Mouse (Mus musculus) intestine, postnatal 0 days (tissue): ENCODE measurements around the gene AI467606. TPM values are rescaled to one million over a fixed set of nuclear protein-coding genes. Genes with fewer than 3 reads are reported as not detected.

Experiments
- ATAC-seq: fragments of 200-750 bp; cut with Nextera tagmentation; 2 replicates; pipeline ENCODE4 v1.8.0; 2017; ENCODE audit warnings: mild to moderate bottlenecking, moderate TSS enrichment, moderate library complexity
- H3K27ac ChIP-seq: fragments of 300-500 bp; sonication (generic); 2 replicates; pipeline ENCODE4 v1.5.1; 2014; ENCODE audit warnings: mild to moderate bottlenecking, low read depth, low read length, moderate library complexity
- H3K27me3 ChIP-seq: fragments of 300-500 bp; sonication (generic); replicated peaks from 2 replicates; pipeline ENCODE4 v1.6.1; 2014; ENCODE audit warnings: low read length, mixed read lengths; ENCODE audit not compliant: control insufficient read depth, insufficient read depth
- H3K36me3 ChIP-seq: fragments of 300-500 bp; sonication (generic); 2 replicates; pipeline ENCODE4 v1.6.1; 2014; ENCODE audit warnings: mild to moderate bottlenecking, moderate library complexity; ENCODE audit not compliant: control insufficient read depth, insufficient read depth
- H3K4me1 ChIP-seq: fragments of 300-500 bp; sonication (generic); replicated peaks from 2 replicates; pipeline ENCODE4 v1.6.1; 2014; ENCODE audit warnings: antibody characterized with exemption, low read length, mixed read lengths; ENCODE audit not compliant: control insufficient read depth, insufficient read depth
- H3K4me2 ChIP-seq: fragments of 300-500 bp; sonication (generic); replicated peaks from 2 replicates; pipeline ENCODE4 v1.6.1; 2014; ENCODE audit warnings: low read depth, mild to moderate bottlenecking, moderate library complexity
- H3K4me3 ChIP-seq: fragments of 300-500 bp; sonication (generic); 2 replicates; pipeline ENCODE4 v1.5.1; 2014; ENCODE audit warnings: low read depth, low read length
- H3K9ac ChIP-seq: fragments of 300-500 bp; sonication (generic); 2 replicates; pipeline ENCODE4 v1.6.1; 2014; ENCODE audit warnings: mild to moderate bottlenecking, low read depth, low read length
- H3K9me3 ChIP-seq: fragments of 300-500 bp; sonication (generic); 2 replicates; pipeline ENCODE4 v1.6.1; 2016; ENCODE audit warnings: mixed run types; ENCODE audit not compliant: control insufficient read depth
- CTCF ChIP-seq: sonication (generic); IDR thresholded peaks from 2 replicates; pipeline ENCODE4 v1.5.1; 2016; ENCODE audit warnings: low read depth, mild to moderate bottlenecking, control low read depth, antibody characterized with exemption, moderate library complexity
- WGBS: fragments of 180-500 bp; shearing (Covaris S2); extraction: QIAGEN DNeasy Blood & Tissue Kit; methylation state at CpG from one replicate; pipeline ENCODE4 v1.1.7; 2014; 5-methylcytosine and 5-hydroxymethylcytosine counted together
- polyA plus RNA-seq: library from polyadenylated mRNA; unstranded; fragments of >200 nt; fragmentation: Nextera tagmentation; extraction: Ambion mirVana; gene quantifications from 2 replicates; pipeline ENCODE4 v1.2.1, GENCODE M21; 2015

The AI467606 gene
- polyA plus RNA-seq, 1 experiment from 2014 or later = 5.2 TPM

GRCm38 (mm10) chr7:127090154-127091113, 725 bp upstream of the AI467606 start:
- no peak overlapping the region for H3K9ac ChIP-seq
- H3K27ac ChIP-seq = no peak overlapping the region
- 88% methylated on average over 20 of the region's 20 CpGs for WGBS
- no peaks in the 10 kb centered on the region for H3K36me3 ChIP-seq
- no peak for ATAC-seq
- no peak for TF ChIP-seq CTCF
- no peak overlapping the region for H3K4me3 ChIP-seq
- no peaks in the 10 kb centered on the region for H3K4me1 ChIP-seq
- H3K27me3 ChIP-seq = no peaks in the 10 kb centered on the region
- no peaks in the 10 kb centered on the region for H3K9me3 ChIP-seq
- peak overlapping the region; percentile 58; the same call in 1 of the 2 replicates for H3K4me2 ChIP-seq

GRCm38 (mm10) chr7:127093914-127094313, 2.8 kb downstream of the AI467606 start:
- H3K9ac ChIP-seq = no peak overlapping the region
- no peak for ATAC-seq
- TF ChIP-seq CTCF = no peak
- H3K27ac ChIP-seq = no peak overlapping the region
- 52% methylated on average over 3 of the region's 3 CpGs for WGBS
- no peaks in the 10 kb centered on the region for H3K36me3 ChIP-seq
- no peak overlapping the region for H3K4me3 ChIP-seq
- no peaks in the 10 kb centered on the region for H3K27me3 ChIP-seq
- no peaks in the 10 kb centered on the region for H3K9me3 ChIP-seq
- no peaks in the 10 kb centered on the region for H3K4me1 ChIP-seq
- H3K4me2 ChIP-seq = no peak overlapping the region

GRCm38 (mm10) chr7:127096456-127096855, 5.3 kb downstream of the AI467606 start:
- no peak overlapping the region for H3K4me2 ChIP-seq
- H3K4me1 ChIP-seq = no peaks in the 10 kb centered on the region
- H3K27ac ChIP-seq = no peak overlapping the region
- H3K4me3 ChIP-seq = no peak overlapping the region
- no peaks in the 10 kb centered on the region for H3K27me3 ChIP-seq
- H3K9me3 ChIP-seq = no peaks in the 10 kb centered on the region
- WGBS = 66% methylated on average over 7 of the region's 7 CpGs
- no peak for TF ChIP-seq CTCF
- H3K36me3 ChIP-seq = no peaks in the 10 kb centered on the region
- no peak for ATAC-seq
- no peak overlapping the region for H3K9ac ChIP-seq

GRCm38 (mm10) chr7:127098521-127098920, 7.4 kb downstream of the AI467606 start:
- TF ChIP-seq CTCF = no peak

GRCm38 (mm10) chr7:127098950-127099349, 7.8 kb downstream of the AI467606 start:
- Histone ChIP-seq H3K27ac (no peak overlapping the region), H3K36me3 (no peaks in the 10 kb centered on the region), H3K27me3 (no peaks in the 10 kb centered on the region), H3K9ac (no peak overlapping the region), H3K4me3 (no peak overlapping the region), H3K4me2 (no peak overlapping the region), H3K9me3 (no peaks in the 10 kb centered on the region), H3K4me1 (no peaks in the 10 kb centered on the region)
- 87% methylated on average over 4 of the region's 4 CpGs for WGBS
- ATAC-seq = no peak
- TF ChIP-seq CTCF = no peak

More at GRCm38 (mm10) chr7:127098521-127098920, 7.4 kb downstream of the AI467606 start:
- Histone ChIP-seq H3K4me1 (no peaks in the 10 kb centered on the region), H3K4me3 (no peak overlapping the region), H3K27ac (no peak overlapping the region), H3K36me3 (no peaks in the 10 kb centered on the region), H3K27me3 (no peaks in the 10 kb centered on the region), H3K9ac (no peak overlapping the region), H3K4me2 (no peak overlapping the region), H3K9me3 (no peaks in the 10 kb centered on the region)
- 87% methylated on average over 5 of the region's 5 CpGs for WGBS
- ATAC-seq = no peak

GRCm38 (mm10) chr7:127099528-127099927, 8.4 kb downstream of the AI467606 start:
- Histone ChIP-seq H3K9me3 (no peaks in the 10 kb centered on the region), H3K27ac (no peak overlapping the region), H3K36me3 (no peaks in the 10 kb centered on the region), H3K9ac (no peak overlapping the region), H3K4me3 (no peak overlapping the region), H3K27me3 (no peaks in the 10 kb centered on the region), H3K4me1 (no peaks in the 10 kb centered on the region), H3K4me2 (no peak overlapping the region)
- no peak for ATAC-seq
- 77% methylated on average over 4 of the region's 4 CpGs for WGBS
- TF ChIP-seq CTCF = no peak
